Mouse (Mus musculus) embryonic facial prominence, embryonic 13.5 days (tissue): ENCODE measurements at regions not wholly inside any gene's neighbourhood (a gene's known extent, or its start where the extent isn't known, plus 50 kb on each side); places are given as distances from the start of the nearest gene placed in this dataset.

Source experiments
- ATAC-seq: fragments of 200-750 bp; cut with Nextera tagmentation; 2 replicates; pipeline ENCODE4 v1.8.0; 2017; ENCODE audit warnings: low read depth; ENCODE audit not compliant: insufficient number of reproducible peaks, insufficient read depth, low FRiP score, low TSS enrichment
- H3K27ac ChIP-seq: fragments of 300-500 bp; sonication (generic); 2 replicates; pipeline ENCODE4 v1.5.1; 2015; ENCODE audit warnings: moderate library complexity, mild to moderate bottlenecking, inconsistent platforms
- H3K27me3 ChIP-seq: fragments of 300-500 bp; sonication (generic); 2 replicates; pipeline ENCODE4 v1.6.1; 2015; ENCODE audit warnings: mild to moderate bottlenecking, inconsistent platforms
- H3K36me3 ChIP-seq: fragments of 300-500 bp; sonication (generic); 2 replicates; pipeline ENCODE4 v1.6.1; 2015; ENCODE audit warnings: mild to moderate bottlenecking, inconsistent platforms
- H3K4me1 ChIP-seq: fragments of 300-500 bp; sonication (generic); 2 replicates; pipeline ENCODE4 v1.6.1; 2015; ENCODE audit warnings: inconsistent platforms
- H3K4me2 ChIP-seq: fragments of 300-500 bp; sonication (generic); 2 replicates; pipeline ENCODE4 v1.6.1; 2015; ENCODE audit warnings: moderate library complexity, mild to moderate bottlenecking, inconsistent platforms
- H3K4me3 ChIP-seq: fragments of 300-500 bp; sonication (generic); 2 replicates; pipeline ENCODE4 v1.5.1; 2015; ENCODE audit warnings: mild to moderate bottlenecking, inconsistent platforms
- H3K9ac ChIP-seq: fragments of 300-500 bp; sonication (generic); 2 replicates; pipeline ENCODE4 v1.6.1; 2015; ENCODE audit warnings: mild to moderate bottlenecking, inconsistent platforms
- H3K9me3 ChIP-seq: fragments of 300-500 bp; sonication (generic); 2 replicates; pipeline ENCODE4 v1.6.1; 2016; ENCODE audit warnings: inconsistent platforms
- WGBS: fragments of 180-500 bp; shearing (Covaris S2); methylation state at CpG from one replicate; pipeline ENCODE4 v1.1.7; 2015; ENCODE audit warnings: mixed read lengths; 5-methylcytosine and 5-hydroxymethylcytosine counted together

- Histone ChIP-seq H3K36me3 (no peaks in the 10 kb centered on the region), H3K4me2 (no peak overlapping the region), H3K9ac (no peak overlapping the region), H3K4me3 (no peak overlapping the region), H3K4me1 (no peaks in the 10 kb centered on the region), H3K9me3 (no peaks in the 10 kb centered on the region), H3K27me3 (no peaks in the 10 kb centered on the region), H3K27ac (no peak overlapping the region)
- WGBS, result 47% methylated on average over 2 of the region's 2 CpGs
- no peak for ATAC-seq
Measured at GRCm38 (mm10) chr4:93746326-93746725, 411.0 kb upstream of the Tusc1 start.

DNA sequence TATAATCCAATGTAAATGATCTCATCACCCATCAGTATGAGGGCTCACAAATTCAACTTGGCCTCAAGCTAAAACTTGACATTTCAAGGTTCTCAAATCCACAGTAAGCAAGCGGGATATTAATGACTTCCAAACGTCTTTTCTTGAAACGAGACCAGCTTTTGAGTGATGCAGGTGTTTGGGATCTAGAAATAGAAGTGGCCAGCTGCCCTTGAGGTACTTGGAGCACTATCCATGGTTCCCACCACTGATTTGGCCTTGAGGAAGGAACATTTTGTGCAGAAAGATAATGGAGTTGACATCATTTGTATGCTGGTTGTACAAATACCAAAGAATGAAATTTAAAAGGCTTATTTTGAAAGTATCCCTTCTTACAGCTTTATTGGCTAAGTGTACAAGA lies 378.4 kb upstream of the Tusc1 start:
- no peak for ATAC-seq
- Histone ChIP-seq H3K4me1 (no peaks in the 10 kb centered on the region), H3K4me3 (no peak overlapping the region), H3K27ac (no peak overlapping the region), H3K27me3 (no peaks in the 10 kb centered on the region), H3K36me3 (no peaks in the 10 kb centered on the region), H3K9me3 (no peaks in the 10 kb centered on the region), H3K4me2 (no peak overlapping the region), H3K9ac (no peak overlapping the region)
- WGBS, result 54% methylated on average over 3 of the region's 3 CpGs

DNA sequence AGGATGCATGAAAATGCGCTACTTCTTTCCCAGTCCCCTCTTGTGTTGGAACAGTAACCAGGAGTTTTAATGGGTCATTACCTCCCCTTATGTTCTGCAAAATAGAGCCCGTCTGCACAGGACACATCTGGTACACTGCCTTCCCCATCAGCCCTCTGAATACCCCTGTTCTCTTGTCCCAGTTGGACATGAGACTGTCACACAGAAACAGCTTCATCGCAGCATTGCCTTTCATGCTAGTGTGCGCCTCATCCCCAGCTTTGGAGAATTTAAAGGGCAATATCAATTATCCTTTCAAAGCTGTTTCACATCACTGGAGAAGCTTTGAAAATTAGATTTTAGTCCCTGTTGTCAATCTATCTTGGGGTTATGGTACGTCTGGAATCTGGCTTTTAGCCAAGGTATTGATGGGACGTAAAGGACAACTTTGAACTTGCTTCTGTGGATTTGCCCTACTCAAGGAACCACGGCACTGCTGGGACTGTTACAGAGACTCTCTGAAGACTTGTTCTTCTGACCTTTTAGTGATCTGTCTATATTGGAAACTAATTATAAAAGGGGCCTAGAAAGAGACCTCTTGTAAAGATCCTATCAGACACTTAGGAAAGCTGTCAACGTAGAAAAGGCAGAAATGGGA lies 341.2 kb upstream of the Tusc1 start:
- no peak for ATAC-seq
- Histone ChIP-seq H3K4me2 (no peak overlapping the region), H3K9ac (no peak overlapping the region), H3K4me3 (no peak overlapping the region), H3K4me1 (no peaks in the 10 kb centered on the region), H3K9me3 (no peaks in the 10 kb centered on the region), H3K36me3 (no peaks in the 10 kb centered on the region), H3K27me3 (no peaks in the 10 kb centered on the region), H3K27ac (no peak overlapping the region)
- WGBS, result 56% methylated on average over 8 of the region's 8 CpGs

DNA sequence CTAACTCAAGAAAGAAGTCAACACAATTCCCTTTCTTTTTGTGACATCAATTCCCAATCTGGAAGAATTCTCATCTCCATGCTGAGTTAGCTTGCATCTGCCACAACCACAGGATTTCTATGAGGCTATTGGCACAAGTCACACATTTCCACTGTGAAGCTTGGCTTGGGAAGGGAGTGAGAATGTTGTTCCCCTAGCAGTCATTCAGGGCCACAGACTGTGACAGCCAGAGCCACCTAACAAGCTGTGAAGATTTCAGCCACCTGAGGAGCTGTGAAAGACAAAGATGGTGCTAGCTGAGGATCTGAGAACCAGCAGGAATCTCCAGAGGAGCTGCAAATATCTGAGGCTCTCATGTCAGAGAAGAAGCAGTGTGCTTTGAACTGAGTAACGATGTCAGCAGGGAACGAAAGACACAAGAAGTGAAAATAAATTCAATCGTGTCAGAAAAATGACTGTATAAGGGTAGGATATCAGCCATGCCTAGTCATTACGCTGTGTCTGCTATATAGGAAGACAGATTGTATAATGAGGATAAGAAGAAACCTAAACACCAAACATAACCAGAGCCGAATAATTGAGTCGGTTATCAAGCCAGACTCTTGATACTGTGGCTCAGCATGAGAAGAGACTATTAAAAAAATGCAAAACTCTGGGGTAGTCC lies 340.6 kb upstream of the Tusc1 start:
- 83% methylated on average over 6 of the region's 6 CpGs for WGBS
- H3K4me3 ChIP-seq, result no peak overlapping the region
- no peak for ATAC-seq
- no peak overlapping the region for H3K4me2 ChIP-seq
- H3K9me3 ChIP-seq, result no peaks in the 10 kb centered on the region
- no peaks in the 10 kb centered on the region for H3K27me3 ChIP-seq
- H3K4me1 ChIP-seq, result no peaks in the 10 kb centered on the region
- H3K27ac ChIP-seq, result no peak overlapping the region
- H3K36me3 ChIP-seq, result no peaks in the 10 kb centered on the region
- no peak overlapping the region for H3K9ac ChIP-seq

GRCm38 (mm10) chr4:93669050-93669449 lies 333.7 kb upstream of the Tusc1 start:
- no peak overlapping the region for H3K27ac ChIP-seq
- H3K9ac ChIP-seq, result no peak overlapping the region
- no peak overlapping the region for H3K4me3 ChIP-seq
- H3K9me3 ChIP-seq, result no peaks in the 10 kb centered on the region
- ATAC-seq, result no peak
- no peaks in the 10 kb centered on the region for H3K36me3 ChIP-seq
- H3K27me3 ChIP-seq, result no peaks in the 10 kb centered on the region
- no peaks in the 10 kb centered on the region for H3K4me1 ChIP-seq
- no peak overlapping the region for H3K4me2 ChIP-seq

DNA sequence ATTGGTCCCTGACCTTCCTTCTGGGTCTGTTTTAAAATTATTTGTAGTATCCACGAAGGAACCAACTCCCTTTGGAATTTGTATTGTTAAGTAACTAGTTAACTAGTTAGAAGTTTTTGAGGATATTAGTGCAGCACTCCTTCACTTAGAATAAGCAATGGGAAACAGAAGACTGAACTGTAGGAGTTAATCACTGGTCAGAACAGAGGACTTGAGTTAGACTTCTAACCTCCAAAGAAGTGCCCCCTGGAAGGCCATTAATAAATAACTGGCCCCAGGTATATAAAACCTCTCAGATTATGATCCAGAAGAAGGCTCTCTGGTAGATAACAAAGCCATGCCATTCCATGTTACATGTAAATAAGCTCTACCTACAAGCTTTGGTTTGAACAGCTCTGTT lies 329.0 kb upstream of the Tusc1 start:
- no peak for ATAC-seq
- 62% methylated on average over 1 of the region's 1 CpGs for WGBS

GRCm38 (mm10) chr4:93638207-93638606 lies 302.9 kb upstream of the Tusc1 start:
- no peak for ATAC-seq
- no peak overlapping the region for H3K27ac ChIP-seq
- no peak overlapping the region for H3K4me3 ChIP-seq
- no peaks in the 10 kb centered on the region for H3K9me3 ChIP-seq
- WGBS, result 97% methylated on average over 1 of the region's 1 CpGs
- H3K27me3 ChIP-seq, result no peaks in the 10 kb centered on the region
- H3K4me2 ChIP-seq, result no peak overlapping the region
- no peak overlapping the region for H3K9ac ChIP-seq
- no peaks in the 10 kb centered on the region for H3K36me3 ChIP-seq
- H3K4me1 ChIP-seq, result no peaks in the 10 kb centered on the region

More for the DNA sequence above, 329.0 kb upstream of the Tusc1 start:
- Histone ChIP-seq H3K27ac (no peak overlapping the region), H3K4me3 (no peak overlapping the region), H3K27me3 (no peaks in the 10 kb centered on the region), H3K36me3 (no peaks in the 10 kb centered on the region), H3K9me3 (no peaks in the 10 kb centered on the region), H3K4me1 (no peaks in the 10 kb centered on the region), H3K4me2 (no peak overlapping the region), H3K9ac (no peak overlapping the region)

GRCm38 (mm10) chr4:93598474-93598873 lies 263.2 kb upstream of the Tusc1 start:
- no peak for ATAC-seq
- WGBS, result 86% methylated on average over 1 of the region's 1 CpGs

DNA sequence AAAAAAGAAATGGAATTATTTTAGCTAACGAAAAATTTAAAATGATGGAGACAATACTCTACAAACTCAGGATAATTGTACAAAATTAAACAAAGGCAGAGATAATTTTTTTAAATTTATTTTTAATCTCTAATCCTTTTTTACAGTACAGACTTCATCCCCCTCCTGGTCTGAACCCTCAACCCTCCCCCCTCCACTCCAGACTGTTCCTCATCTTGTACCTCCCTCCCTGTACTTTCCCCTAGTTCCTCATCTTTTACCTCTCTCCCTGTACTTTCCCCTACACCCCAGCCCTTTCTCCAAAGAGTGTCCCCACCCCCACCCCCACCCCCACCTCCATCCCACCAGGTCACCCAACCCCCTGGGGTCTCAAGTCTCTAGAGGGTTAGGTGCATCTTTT lies 249.0 kb upstream of the Tusc1 start:
- no peak for ATAC-seq
- H3K4me3 ChIP-seq, result no peak overlapping the region
- H3K4me1 ChIP-seq, result no peaks in the 10 kb centered on the region
- no peak overlapping the region for H3K4me2 ChIP-seq
- H3K27me3 ChIP-seq, result no peaks in the 10 kb centered on the region
- H3K27ac ChIP-seq, result no peak overlapping the region
- no peaks in the 10 kb centered on the region for H3K36me3 ChIP-seq
- H3K9me3 ChIP-seq, result no peaks in the 10 kb centered on the region
- 85% methylated on average over 1 of the region's 1 CpGs for WGBS
- no peak overlapping the region for H3K9ac ChIP-seq

More at GRCm38 (mm10) chr4:93598474-93598873, 263.2 kb upstream of the Tusc1 start:
- H3K9ac ChIP-seq, result no peak overlapping the region
- no peak overlapping the region for H3K4me3 ChIP-seq
- H3K36me3 ChIP-seq, result no peaks in the 10 kb centered on the region
- no peaks in the 10 kb centered on the region for H3K9me3 ChIP-seq
- H3K27me3 ChIP-seq, result no peaks in the 10 kb centered on the region
- no peak overlapping the region for H3K27ac ChIP-seq
- no peak overlapping the region for H3K4me2 ChIP-seq
- H3K4me1 ChIP-seq, result no peaks in the 10 kb centered on the region

- WGBS, result 62% methylated on average over 4 of the region's 4 CpGs
- no peak for ATAC-seq
- no peaks in the 10 kb centered on the region for H3K9me3 ChIP-seq
- no peaks in the 10 kb centered on the region for H3K36me3 ChIP-seq
- H3K4me2 ChIP-seq, result no peak overlapping the region
- no peak overlapping the region for H3K9ac ChIP-seq
- H3K27ac ChIP-seq, result no peak overlapping the region
- H3K4me3 ChIP-seq, result no peak overlapping the region
- H3K27me3 ChIP-seq, result no peaks in the 10 kb centered on the region
- no peaks in the 10 kb centered on the region for H3K4me1 ChIP-seq
Measured at GRCm38 (mm10) chr4:93583670-93584303, 248.5 kb upstream of the Tusc1 start.

- 86% methylated on average over 5 of the region's 5 CpGs for WGBS
- no peaks in the 10 kb centered on the region for H3K27me3 ChIP-seq
- no peak overlapping the region for H3K4me3 ChIP-seq
Measured at GRCm38 (mm10) chr4:93579343-93579742, 244.0 kb upstream of the Tusc1 start.

More at GRCm38 (mm10) chr4:93579343-93579742, 244.0 kb upstream of the Tusc1 start:
- H3K9ac ChIP-seq, result no peak overlapping the region
- H3K36me3 ChIP-seq, result no peaks in the 10 kb centered on the region
- no peak overlapping the region for H3K27ac ChIP-seq
- H3K9me3 ChIP-seq, result no peaks in the 10 kb centered on the region
- H3K4me1 ChIP-seq, result no peaks in the 10 kb centered on the region
- no peak overlapping the region for H3K4me2 ChIP-seq
- peak; percentile 48; the same call in 1 of the 2 replicates for ATAC-seq
